Mouse (Mus musculus) cerebral cortex, adult 2 months (tissue): ENCODE data around the gene Tmem110.

ENCODE experiments used
- WGBS: fragments of 180-500 bp; shearing (Covaris S2); methylation state at CpG from one replicate; pipeline ENCODE4 v1.1.7; 2018; 5-methylcytosine and 5-hydroxymethylcytosine counted together

The Tmem110 gene

DNA sequence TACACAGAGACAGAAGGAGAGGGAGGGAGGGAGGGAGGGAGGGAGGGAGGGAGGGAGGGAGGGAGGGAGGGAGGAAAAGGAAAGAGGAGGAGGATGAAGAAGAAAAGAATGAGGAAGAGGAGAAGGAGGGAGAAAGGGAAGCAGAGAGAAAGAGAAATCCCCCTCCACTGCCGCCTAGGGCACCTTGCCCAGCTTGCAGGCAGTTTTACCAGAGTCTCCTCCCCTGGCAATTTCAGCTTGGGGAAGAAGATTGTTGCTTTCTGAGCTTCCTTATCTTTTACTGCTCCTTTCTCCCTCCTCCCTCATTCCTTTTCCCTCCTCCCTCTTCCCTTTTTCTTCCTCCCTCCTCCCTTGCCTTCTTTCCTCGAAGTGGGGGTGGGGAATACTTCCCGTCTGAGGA lies 77.6 kb downstream of the Tmem110 start:
- WGBS: 69% methylated on average over 3 of the region's 3 CpGs

DNA sequence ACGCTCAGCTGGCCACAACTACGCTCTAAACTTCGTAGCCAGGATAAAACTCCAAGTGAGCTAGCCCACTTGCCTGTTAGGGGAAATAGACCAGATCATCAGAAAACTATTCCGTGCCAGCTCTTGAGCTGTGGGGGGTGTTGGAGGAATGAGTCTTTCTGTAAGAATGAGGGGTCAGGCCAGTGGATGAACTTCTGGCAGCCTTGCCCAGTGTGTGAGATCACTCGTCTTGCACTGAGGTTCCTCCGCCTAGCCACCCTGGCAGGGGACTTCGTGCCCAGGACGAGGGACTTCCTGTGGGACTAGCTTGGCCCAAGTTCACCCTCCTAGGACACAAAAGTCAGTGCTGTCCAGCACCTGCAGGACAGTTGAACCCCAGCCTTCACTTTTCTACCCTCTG lies 78.9 kb downstream of the Tmem110 start:
- 76% methylated on average over 8 of the region's 8 CpGs for WGBS

DNA sequence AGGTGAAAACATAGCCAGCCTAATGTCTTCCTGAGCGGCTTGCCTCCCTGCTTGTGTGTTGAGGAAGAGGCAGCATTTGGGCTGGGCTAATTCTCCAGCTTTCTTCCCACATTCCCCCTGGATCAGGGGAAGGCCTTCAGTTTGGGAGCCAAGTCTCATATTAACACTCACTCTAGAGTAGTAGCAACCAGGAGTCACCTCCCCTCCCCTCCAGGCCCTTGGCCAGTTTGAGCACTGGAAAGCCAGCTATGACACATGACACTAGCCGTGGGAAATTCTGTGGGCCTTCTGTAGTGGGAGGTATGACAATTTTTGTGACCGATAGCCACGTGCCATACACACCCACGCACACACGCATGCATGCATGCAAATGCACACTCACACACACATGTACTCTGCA lies 80.6 kb downstream of the Tmem110 start:
- WGBS: 79% methylated on average over 6 of the region's 6 CpGs

DNA sequence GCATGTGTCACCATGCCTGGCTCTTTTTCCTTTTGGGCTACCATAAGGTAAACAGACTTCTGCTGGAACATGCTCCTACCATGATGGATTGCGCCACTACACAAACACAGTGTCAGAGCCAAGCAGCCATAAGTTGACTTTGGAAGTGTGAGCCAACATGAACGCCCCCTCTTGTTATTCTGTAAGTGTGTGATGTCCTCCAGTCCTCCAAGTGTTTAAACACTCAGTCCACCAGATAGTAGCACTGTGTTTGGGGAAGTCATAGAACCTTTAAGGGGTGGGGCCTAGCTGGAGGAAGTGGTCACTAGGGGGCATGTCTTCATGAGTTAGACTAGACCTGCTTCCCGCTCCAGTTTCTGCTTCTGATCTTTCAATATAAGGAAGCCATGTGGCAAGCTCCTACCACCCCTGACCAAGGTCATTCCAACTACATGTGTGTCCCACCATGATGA lies 82.5 kb downstream of the Tmem110 start:
- 65% methylated on average over 3 of the region's 3 CpGs for WGBS

DNA sequence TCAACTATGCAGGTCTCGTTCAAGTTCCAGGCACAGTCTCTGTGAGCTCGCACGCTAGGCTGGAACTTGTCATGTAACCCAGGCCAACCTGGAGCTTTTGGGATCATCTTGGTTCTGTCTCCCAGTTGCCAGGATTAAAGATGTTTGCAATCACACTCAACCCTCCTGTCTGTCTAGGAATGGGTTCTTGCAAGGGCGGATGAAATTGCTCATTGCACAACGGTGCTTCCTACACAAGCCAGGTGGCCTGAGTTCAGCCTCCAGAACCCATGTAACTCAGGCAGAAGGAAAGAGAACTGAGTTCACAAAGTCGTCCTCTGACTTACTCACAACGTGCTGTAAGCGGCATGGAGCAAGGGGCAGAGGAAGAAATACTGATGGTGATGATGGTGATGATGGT lies 85.8 kb downstream of the Tmem110 start:
- 91% methylated on average over 8 of the region's 8 CpGs for WGBS

DNA sequence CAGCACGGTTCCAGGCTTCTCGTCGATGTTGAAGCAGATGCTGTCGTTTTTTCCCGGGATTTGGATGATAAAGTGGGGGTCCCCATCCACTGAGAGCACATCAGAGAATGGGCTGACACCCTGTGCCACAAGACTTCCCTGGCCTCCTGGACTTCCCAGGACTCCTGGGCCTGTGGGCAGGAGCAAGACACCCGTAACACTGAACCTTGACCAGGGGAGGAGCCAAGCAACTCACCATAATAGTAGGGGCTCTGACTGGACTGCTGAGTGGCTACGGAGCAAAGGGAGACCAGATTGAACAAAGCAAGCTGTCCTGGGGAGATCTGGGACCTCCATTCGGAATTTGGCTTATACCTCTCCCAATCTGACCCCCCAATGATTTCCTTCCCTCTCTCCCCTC lies 87.3 kb downstream of the Tmem110 start:
- 89% methylated on average over 8 of the region's 8 CpGs for WGBS

DNA sequence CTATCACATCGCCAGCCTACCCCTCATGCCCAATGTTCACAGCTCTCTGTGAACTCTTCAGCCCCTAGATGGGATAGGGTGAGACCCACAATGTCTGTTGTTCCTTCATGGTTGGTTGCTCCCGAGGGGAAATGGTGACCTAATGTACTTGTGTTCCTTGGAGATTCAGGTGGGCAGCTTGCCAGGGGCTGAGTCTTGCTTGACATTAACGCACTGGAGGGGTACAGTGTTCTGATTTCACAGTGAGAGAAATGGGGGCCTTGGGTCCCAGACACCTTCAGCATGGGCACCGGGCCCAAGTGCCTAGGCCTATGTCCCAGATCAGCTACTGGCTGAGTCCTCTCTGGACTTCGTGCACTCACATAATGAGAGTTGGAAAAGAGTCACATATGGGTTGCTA lies 88.0 kb downstream of the Tmem110 start:
- 79% methylated on average over 5 of the region's 5 CpGs for WGBS

DNA sequence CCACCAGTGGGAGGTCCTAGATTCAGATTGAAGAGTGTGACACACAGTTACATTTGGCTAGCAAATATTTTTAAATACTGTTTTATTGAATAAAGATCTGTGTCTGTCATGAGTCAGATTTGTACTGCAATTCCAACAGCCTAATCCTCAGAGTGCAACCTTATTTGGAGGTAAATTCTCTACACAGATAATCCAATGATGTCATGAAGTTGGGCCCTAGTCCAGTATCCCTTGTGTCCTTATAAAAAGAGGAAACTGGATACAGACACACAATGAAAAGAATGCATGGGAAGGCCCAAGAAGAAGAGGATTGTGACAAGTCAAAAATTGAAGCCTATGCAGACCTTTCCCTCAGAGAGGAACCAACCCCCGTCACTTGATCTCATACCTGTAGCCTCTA lies 91.1 kb downstream of the Tmem110 start:
- WGBS: 90% methylated on average over 1 of the region's 1 CpGs

DNA sequence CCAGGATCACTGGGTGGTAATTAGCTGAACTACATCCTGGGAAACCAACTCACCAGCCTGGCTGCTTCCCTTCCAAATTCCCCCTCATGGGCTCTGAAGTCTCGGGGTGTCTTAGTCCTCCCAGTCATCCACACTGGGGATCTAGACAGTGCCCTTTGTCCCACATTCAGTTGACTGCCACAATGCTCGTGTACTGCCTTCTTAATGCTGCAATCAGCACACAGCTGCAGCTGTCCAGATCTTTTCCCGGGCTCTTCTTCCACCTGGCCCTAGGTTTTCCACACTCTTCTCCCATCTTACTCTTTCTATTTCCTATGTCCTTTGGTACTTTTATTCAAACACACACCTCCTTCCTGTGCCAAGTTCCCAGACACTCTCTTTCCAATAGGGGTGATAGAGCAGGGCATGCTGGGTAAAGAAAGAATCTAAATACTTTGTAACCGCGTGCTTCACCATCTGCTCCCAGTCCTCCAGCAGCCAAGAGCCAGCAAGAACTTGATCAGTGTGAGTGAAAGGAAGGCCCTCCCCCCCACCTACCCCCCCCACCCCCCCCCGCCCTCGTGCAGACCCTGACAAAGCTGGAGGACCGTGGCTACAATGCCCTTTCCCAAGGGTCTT lies 96.8 kb downstream of the Tmem110 start:
- WGBS: 35% methylated on average over 8 of the region's 8 CpGs

DNA sequence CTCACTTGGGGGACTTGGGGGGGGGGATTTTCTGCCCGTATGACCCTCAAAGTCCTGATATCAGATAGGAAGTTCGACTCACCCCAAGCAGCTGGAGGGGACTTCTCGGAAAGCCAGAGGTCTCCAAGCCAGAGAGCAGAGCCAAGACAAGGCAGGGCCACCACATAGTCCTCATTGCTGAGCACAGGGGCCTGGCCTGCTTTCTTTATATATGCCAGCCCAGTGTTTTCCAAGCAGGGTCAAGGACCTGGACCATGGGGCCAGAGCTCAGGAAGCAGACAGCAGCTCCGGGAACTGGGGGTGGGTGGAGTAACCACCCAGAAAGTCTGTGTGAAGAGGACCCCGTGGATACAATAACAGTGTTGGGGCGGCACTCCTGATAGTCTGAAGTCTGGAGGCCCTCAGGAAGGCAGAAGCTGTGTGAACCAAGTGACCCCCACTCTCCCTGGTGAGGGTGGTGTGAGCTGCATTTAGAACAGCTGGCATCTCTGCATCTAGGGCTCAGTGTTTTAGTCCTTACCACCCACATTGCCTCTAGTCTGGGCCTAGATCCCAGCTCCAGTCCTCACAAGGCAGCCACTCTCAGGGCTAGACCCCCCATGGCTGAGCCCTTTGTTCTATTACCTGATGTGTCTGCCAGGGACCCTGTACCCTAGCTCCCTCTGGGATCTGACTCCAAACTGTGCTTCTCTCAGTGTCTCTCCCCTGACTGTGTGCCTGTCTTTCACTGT lies 98.2 kb downstream of the Tmem110 start, which contains the start of gene Itih3:
Gene Itih3 (minus strand): TSS at position 386 of the 731 bp plus-strand sequence.
- 51% methylated on average over 6 of the region's 6 CpGs for WGBS

DNA sequence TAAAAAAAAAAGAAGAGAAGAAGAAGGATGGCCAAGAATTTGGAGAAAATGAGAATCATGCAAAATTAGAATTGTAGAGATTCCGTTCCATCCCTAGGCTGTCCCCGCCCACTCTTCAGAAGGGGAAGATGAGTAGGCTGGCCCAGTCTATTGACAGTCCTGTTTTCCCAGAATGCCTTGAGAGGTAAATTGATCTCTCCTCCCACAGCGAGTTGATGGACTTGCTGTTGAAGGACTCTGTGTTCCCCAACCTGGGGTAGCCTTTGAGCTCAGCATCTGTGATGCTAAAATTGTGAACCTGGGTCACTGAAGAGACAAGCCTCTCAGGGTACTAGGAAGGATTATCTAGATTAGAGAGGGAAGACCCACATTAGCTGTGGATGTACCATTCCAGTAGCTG lies 100.1 kb downstream of the Tmem110 start:
- WGBS: 81% methylated on average over 3 of the region's 3 CpGs
